Mouse (Mus musculus): ENCODE results near the gene Wdr62.

DNA sequence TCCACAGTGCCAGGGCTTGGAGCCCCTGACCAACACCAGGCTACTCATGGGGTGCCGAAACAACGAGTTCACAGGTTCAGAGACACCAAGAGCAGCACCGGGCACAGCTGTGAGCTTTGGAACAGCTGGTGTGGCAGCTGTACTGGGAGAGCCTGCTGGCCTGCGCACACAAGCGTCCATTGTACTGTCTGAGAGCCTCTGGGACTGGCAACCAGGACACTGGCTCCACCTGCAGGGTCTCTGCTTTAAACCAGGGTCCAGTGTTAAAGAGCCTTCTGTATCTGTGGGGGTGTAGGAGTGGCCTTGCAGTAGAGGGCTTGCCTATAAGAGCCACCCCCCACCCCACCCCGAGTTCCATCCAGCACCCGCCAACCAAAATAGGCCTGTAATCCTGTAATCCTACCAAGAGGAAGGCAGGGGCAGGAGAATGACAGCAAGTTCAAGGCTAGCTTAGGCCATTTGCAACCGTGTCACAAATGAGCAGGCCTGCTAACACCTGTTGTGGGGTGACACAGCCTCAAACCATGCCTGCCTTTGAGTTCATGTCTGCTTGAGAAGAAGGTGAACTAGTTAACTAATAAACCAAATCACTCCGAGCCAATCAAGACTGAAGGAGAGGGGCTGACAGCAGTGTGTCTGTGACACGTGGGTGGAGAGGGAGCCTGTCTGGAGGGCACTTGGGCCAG is 9.6 kb upstream of the Wdr62 start:
- TF ChIP-seq CTCF (IDR thresholded peaks at IDR 0.05; ENCODE audit: control insufficient read depth, insufficient read depth, insufficient read length) (no peak), MYOD1 (IDR thresholded peaks at IDR 0.05; ENCODE audit: control insufficient read depth, insufficient read length, low read depth) (no peak)

Data from C2C12 (cell line).